Mouse (Mus musculus) kidney, embryonic 16.5 days (tissue): ENCODE data around the gene Lctl. TPM values are rescaled to one million over a fixed set of nuclear protein-coding genes. Genes with fewer than 3 reads are reported as not detected.
"Not testable (repeated sequence)": the region's sequence is repeated elsewhere in the genome, so short reads cannot be mapped to it uniquely, and the experiment has no call there.

Experiments used
- ATAC-seq: fragments of 200-750 bp; cut with Nextera tagmentation; 2 replicates; pipeline ENCODE4 v1.8.0; 2017; ENCODE audit warnings: moderate TSS enrichment; ENCODE audit not compliant: low FRiP score, low TSS enrichment
- H3K27ac ChIP-seq: fragments of 300-500 bp; sonication (generic); 2 replicates; pipeline ENCODE4 v1.5.1; 2014; ENCODE audit warnings: low read length
- H3K27me3 ChIP-seq: fragments of 300-500 bp; sonication (generic); 2 replicates; pipeline ENCODE4 v1.6.1; 2014; ENCODE audit warnings: low read length, control low read depth, mixed read lengths; ENCODE audit not compliant: insufficient read depth
- H3K36me3 ChIP-seq: fragments of 300-500 bp; sonication (generic); 2 replicates; pipeline ENCODE4 v1.6.1; 2014; ENCODE audit warnings: low read length, control low read depth, mixed read lengths; ENCODE audit not compliant: insufficient read depth
- H3K4me1 ChIP-seq: fragments of 300-500 bp; sonication (generic); 2 replicates; pipeline ENCODE4 v1.6.1; 2014; ENCODE audit warnings: low read length, control low read depth, mixed read lengths; ENCODE audit not compliant: insufficient read depth
- H3K4me2 ChIP-seq: fragments of 300-500 bp; sonication (generic); replicated peaks from 2 replicates; pipeline ENCODE4 v1.6.1; 2014; ENCODE audit warnings: low read depth, low read length
- H3K4me3 ChIP-seq: fragments of 300-500 bp; sonication (generic); 2 replicates; pipeline ENCODE4 v1.5.1; 2014; ENCODE audit warnings: mild to moderate bottlenecking, low read length
- H3K9ac ChIP-seq: fragments of 300-500 bp; sonication (generic); replicated peaks from 2 replicates; pipeline ENCODE4 v1.6.1; 2014; ENCODE audit warnings: low read length
- H3K9me3 ChIP-seq: fragments of 300-500 bp; sonication (generic); 2 replicates; pipeline ENCODE4 v1.6.1; 2016; ENCODE audit warnings: low read length, control low read depth
- WGBS: fragments of 180-500 bp; shearing (Covaris S2); extraction: QIAGEN DNeasy Blood & Tissue Kit; methylation state at CpG from one replicate; pipeline ENCODE4 v1.1.7; 2014; 5-methylcytosine and 5-hydroxymethylcytosine counted together
- polyA plus RNA-seq: library from polyadenylated mRNA; unstranded; fragments of >200 nt; fragmentation: Nextera tagmentation; extraction: Ambion mirVana; gene quantifications from 2 replicates; pipeline ENCODE4 v1.2.1, GENCODE M21; 2015

The Lctl gene
- polyA plus RNA-seq, 1 experiment from 2014 or later: 0.07 TPM

DNA sequence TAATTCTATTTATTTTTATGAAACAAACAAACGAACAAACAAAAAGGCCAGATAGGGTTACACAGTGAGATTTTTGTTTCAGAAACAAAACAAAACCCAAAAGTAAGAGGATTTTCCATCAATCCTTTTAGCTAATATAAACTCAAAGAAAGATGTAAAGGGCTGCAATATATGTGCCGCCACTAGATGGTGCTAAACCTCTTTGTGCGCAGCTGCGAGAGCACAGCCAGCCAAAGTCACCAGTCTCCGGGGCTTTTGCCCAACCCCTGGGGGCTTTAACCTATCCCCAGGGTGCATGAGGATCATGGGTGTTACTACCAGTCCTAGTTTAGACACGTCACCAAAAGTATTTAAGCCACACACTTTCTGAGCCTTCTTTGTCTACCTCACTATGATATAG is 21.9 kb downstream of the Lctl start:
- not testable (repeated sequence) for ATAC-seq

DNA sequence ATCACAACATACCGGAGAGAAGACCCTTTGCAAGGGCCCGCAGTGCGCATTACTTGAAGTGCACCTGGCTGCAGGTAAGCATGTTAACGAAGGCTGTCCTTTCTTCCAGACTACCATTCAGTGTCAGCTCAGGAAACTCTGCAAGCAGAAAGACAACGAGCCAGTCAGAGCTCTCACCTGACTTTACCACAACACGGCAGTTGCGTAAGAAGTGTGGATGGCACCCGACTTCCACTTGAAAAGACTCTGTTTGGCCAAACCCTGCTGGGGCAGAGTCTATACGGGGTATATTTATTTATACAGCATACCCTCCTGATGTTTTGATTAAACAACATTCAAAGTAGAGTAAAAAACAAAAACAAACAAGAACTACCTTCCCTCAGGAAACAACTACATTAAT is 22.9 kb downstream of the Lctl start:
- Histone ChIP-seq H3K4me2 (no peak overlapping the region), H3K27me3 (no peaks in the 10 kb centered on the region), H3K4me1 (no peaks in the 10 kb centered on the region), H3K9ac (no peak overlapping the region), H3K36me3 (peaks cover 30% of the 10 kb centered on the region; the same call in 1 of the 2 replicates), H3K9me3 (no peaks in the 10 kb centered on the region), H3K27ac (no peak overlapping the region), H3K4me3 (no peak overlapping the region)
- WGBS: 91% methylated on average over 9 of the region's 9 CpGs
- no peak for ATAC-seq

More for the DNA sequence above, 21.9 kb downstream of the Lctl start:
- peaks cover 30% of the 10 kb centered on the region; the same call in 1 of the 2 replicates for H3K36me3 ChIP-seq
- not testable (repeated sequence) for H3K4me1 ChIP-seq, H3K9ac ChIP-seq, H3K27ac ChIP-seq, H3K4me3 ChIP-seq, H3K4me2 ChIP-seq, H3K27me3 ChIP-seq, H3K9me3 ChIP-seq
- 3% methylated on average over 6 of the region's 6 CpGs for WGBS

GRCm38 (mm10) chr9:64156641-64157040 is 39.7 kb downstream of the Lctl start:
- peaks cover 42% of the 10 kb centered on the region for H3K36me3 ChIP-seq

GRCm38 (mm10) chr9:64160471-64160870 is 43.5 kb downstream of the Lctl start:
- Histone ChIP-seq H3K9ac (no peak overlapping the region), H3K4me2 (no peak overlapping the region), H3K27ac (no peak overlapping the region), H3K36me3 (peaks cover 31% of the 10 kb centered on the region), H3K4me1 (no peaks in the 10 kb centered on the region), H3K4me3 (no peak overlapping the region), H3K27me3 (no peaks in the 10 kb centered on the region), H3K9me3 (no peaks in the 10 kb centered on the region)
- ATAC-seq: no peak
- WGBS: 95% methylated on average over 5 of the region's 5 CpGs

More at GRCm38 (mm10) chr9:64156641-64157040, 39.7 kb downstream of the Lctl start:
- Histone ChIP-seq H3K9ac (no peak overlapping the region), H3K27ac (no peak overlapping the region), H3K4me2 (no peak overlapping the region), H3K4me3 (no peak overlapping the region), H3K27me3 (no peaks in the 10 kb centered on the region), H3K9me3 (no peaks in the 10 kb centered on the region), H3K4me1 (no peaks in the 10 kb centered on the region)
- ATAC-seq: no peak
- 97% methylated on average over 1 of the region's 1 CpGs for WGBS

GRCm38 (mm10) chr9:64169967-64170366 is 53.0 kb downstream of the Lctl start:
- H3K36me3 ChIP-seq, ATAC-seq, H3K27ac ChIP-seq, H3K9me3 ChIP-seq, H3K27me3 ChIP-seq, H3K9ac ChIP-seq, H3K4me2 ChIP-seq, H3K4me3 ChIP-seq: not testable (repeated sequence)
- peaks cover 14% of the 10 kb centered on the region for H3K4me1 ChIP-seq
- 96% methylated on average over 3 of the region's 3 CpGs for WGBS

DNA sequence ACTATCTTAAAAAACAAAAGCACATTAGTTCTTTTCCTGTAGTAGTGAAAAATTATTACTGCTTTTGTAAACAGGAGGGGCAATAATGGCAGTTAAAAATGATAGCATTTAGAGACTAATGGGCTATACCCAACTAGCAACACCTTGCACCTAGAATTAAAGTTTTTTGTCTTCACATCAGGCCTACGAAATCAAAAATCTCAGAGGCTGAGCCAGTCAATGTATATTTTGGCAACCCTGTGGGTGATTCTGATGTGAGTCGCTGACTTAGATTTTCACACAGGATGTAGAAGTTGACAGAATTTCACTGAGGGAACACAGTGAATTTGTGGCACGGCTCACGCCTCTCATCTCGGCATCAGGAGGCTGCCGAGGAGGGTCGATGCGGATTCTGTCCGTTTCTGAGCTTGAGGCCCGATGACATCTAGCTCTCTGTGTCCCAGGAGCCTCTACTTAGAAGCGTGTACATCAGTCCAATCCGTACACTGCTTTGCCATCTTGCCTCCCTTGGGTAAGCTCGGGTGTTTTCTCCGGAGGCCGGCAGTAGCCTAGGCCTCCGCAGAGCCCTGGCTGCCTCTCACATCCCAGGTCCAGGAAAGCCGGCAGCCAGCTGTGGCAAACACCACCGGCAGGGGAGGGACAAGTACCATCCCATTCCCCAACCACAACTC is 55.3 kb downstream of the Lctl start:
- ATAC-seq: peak; percentile 81
- peak overlapping the region; percentile 65 for H3K4me3 ChIP-seq
- H3K36me3 ChIP-seq: peaks cover 30% of the 10 kb centered on the region
- H3K4me2 ChIP-seq: peak overlapping the region; percentile 72
- H3K9ac ChIP-seq: peak overlapping the region; percentile 88
- WGBS: 2% methylated on average over 18 of the region's 18 CpGs
- no peaks in the 10 kb centered on the region for H3K9me3 ChIP-seq
- H3K4me1 ChIP-seq: peaks cover 17% of the 10 kb centered on the region
- H3K27me3 ChIP-seq: no peaks in the 10 kb centered on the region
- peak overlapping the region; percentile 98 for H3K27ac ChIP-seq

- ATAC-seq: peak; percentile 88
- WGBS: under 1% methylated on average over 42 of the region's 42 CpGs
- H3K4me1 ChIP-seq: peaks cover 17% of the 10 kb centered on the region
- peak within 1 kb of the TSS; percentile 85 for H3K4me2 ChIP-seq
- peak within 1 kb of the TSS; percentile 98 for H3K27ac ChIP-seq
- no peaks in the 10 kb centered on the region for H3K9me3 ChIP-seq
- H3K27me3 ChIP-seq: no peaks in the 10 kb centered on the region
- peak within 1 kb of the TSS; percentile 88 for H3K9ac ChIP-seq
- peaks cover 37% of the 10 kb centered on the region for H3K36me3 ChIP-seq
- H3K4me3 ChIP-seq: peak within 1 kb of the TSS; percentile 65
Observed at GRCm38 (mm10) chr9:64172816-64173665, 56.1 kb downstream of the Lctl start, which contains the start of the genes Zwilch and Rpl4. Zwilch (minus strand) TSS chr9:64173104. Rpl4 (plus strand) TSS chr9:64173375.

- peak overlapping the region; percentile 98 for H3K27ac ChIP-seq
- no peak for ATAC-seq
- peak overlapping the region; percentile 81 for H3K9ac ChIP-seq
- H3K4me3 ChIP-seq: peak overlapping the region; percentile 65
- peak overlapping the region; percentile 85 for H3K4me2 ChIP-seq
- H3K4me1 ChIP-seq: peaks cover 17% of the 10 kb centered on the region
- WGBS: under 1% methylated on average over 16 of the region's 16 CpGs
- H3K27me3 ChIP-seq: no peaks in the 10 kb centered on the region
- peaks cover 42% of the 10 kb centered on the region for H3K36me3 ChIP-seq
- H3K9me3 ChIP-seq: no peaks in the 10 kb centered on the region
Observed at GRCm38 (mm10) chr9:64173666-64174220, 56.8 kb downstream of the Lctl start.

DNA sequence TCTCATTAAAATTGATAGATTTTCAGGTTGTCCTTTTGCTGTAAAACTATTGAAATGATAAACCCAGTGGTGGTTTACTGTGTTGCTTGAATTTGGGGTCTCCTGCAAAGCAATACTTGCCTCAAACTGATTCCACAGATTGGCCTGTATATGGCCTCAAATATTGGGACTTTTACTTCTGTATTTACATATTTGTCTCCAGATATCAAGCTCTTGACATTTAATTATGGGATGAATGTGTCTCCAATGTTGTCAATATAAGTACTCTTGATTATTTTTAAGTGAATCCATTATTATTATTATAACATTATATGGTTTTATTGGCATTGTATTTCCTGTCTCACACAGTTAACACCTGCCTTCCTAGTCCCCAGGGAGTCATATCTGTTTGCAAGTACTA is 57.4 kb downstream of the Lctl start:
- H3K4me3 ChIP-seq: peak overlapping the region; percentile 65
- H3K36me3 ChIP-seq: peaks cover 42% of the 10 kb centered on the region
- no peak for ATAC-seq
- H3K9me3 ChIP-seq: no peaks in the 10 kb centered on the region
- H3K4me1 ChIP-seq: peaks cover 17% of the 10 kb centered on the region
- H3K27me3 ChIP-seq: no peaks in the 10 kb centered on the region
- peak overlapping the region; percentile 81 for H3K9ac ChIP-seq
- H3K27ac ChIP-seq: no peak overlapping the region
- peak overlapping the region; percentile 85 for H3K4me2 ChIP-seq
